In genomic region chr13:113815697-113816420, GRCm38 (mm10) we compare ENCODE assay signal across 8 mouse cellular contexts. TPM values are rescaled to one million over a fixed set of nuclear protein-coding genes. Genes with fewer than 3 reads are reported as not detected.
DNase-seq lines count a peak whose midpoint lies in the region; ATAC-seq and TF ChIP-seq lines count a peak whose summit lies in the region.

No protein-coding gene starts in this region.

- no peak overlapping the region for H3K4me3 ChIP-seq in gastrocnemius, adult 2 months

- no peak for DNase-seq in frontal cortex, postnatal 14 days (ENCODE audit: low spot score in 2 of 2)
- peak; percentile 35 for DNase-seq in CD4-positive helper T cell, adult 2 months (ENCODE audit: low read depth, low spot score)
- DNase-seq in embryo, embryonic 10 days (ENCODE audit: low spot score): peak; percentile 43
- peak; percentile 41 to 59 for DNase-seq in left cerebral cortex, postnatal 14 days (ENCODE audit: low spot score in 2 of 2)
- no peak for DNase-seq in gastrocnemius, adult 2 months
- DNase-seq in urinary bladder, adult 2 months (ENCODE audit: low spot score): no peak
- no peak for DNase-seq in ovary, adult 18-20 months (ENCODE audit: low spot score)

- intact Hi-C loops in left cerebral cortex, postnatal 14 days (cut with DNase I): no loop called here
- intact Hi-C loops in gastrocnemius, adult 2 months (cut with DNase I): no loop called here

- peak; percentile 66 for ATAC-seq in frontal cortex, adult (ENCODE audit: low TSS enrichment)

- no peak overlapping the region for H3K27ac ChIP-seq in gastrocnemius, adult 2 months

- no peak for TF ChIP-seq CTCF in gastrocnemius, adult 2 months (IDR thresholded peaks at IDR 0.05)

RNA-seq across cellular contexts. Expression of gene Arl15, which starts 21.6 kb away (rescaled TPM):
- total RNA-seq in left cerebral cortex, postnatal 14 days (2021): 10 to 100 TPM; 40.5 to 41.8 TPM
- total RNA-seq in gastrocnemius, adult 2 months (2021): 1 to 10 TPM; 4.6 to 6.2 TPM
- 2.8 and 6.9 TPM in 2 replicates for polyA plus RNA-seq in urinary bladder, adult 2 months (2012; rRNA removed)

Comparison
In these comparisons a context has a peak if more than half of its experiments do, and no peak if none do; other contexts are left out.
1. DNase-seq: peak in CD4-positive helper T cell, adult 2 months (single experiment), embryo, embryonic 10 days (single experiment) and left cerebral cortex, postnatal 14 days (2 of 2); none in frontal cortex, postnatal 14 days (0 of 2), gastrocnemius, adult 2 months (single experiment), urinary bladder, adult 2 months (single experiment) and ovary, adult 18-20 months (single experiment).
2. RNA of gene Arl15, which starts 21.6 kb away (total RNA-seq): 40.5 to 41.8 TPM in left cerebral cortex, postnatal 14 days; 4.6 to 6.2 TPM in gastrocnemius, adult 2 months; every median in the first group is over 4 times any median in the second.